Mouse (Mus musculus): Measurements from ENCODE around the gene Cdipt.

DNA sequence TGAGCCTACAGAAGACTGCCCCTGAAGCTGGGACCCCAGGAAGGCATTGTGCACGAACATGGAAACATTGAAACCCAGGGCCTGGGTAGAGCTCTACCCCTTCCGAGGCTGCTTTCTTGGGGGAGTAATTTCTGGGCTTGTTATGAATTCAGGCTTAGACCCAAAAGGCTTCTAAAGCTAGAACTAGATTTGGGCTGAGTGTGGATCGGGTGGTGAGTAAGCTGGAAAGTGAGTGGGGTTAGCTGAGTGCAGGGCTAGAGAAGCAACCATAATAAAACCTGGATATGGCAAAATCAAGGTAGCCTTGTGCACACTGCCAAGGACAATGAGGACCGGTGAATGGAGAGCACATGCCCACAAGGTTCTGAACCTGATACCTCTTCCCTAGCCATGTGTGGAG, 13.7 kb upstream of the Cdipt start:
- no peak for TF ChIP-seq CTCF (IDR thresholded peaks at IDR 0.05; ENCODE audit: extremely low read depth, insufficient read depth, insufficient read length, insufficient replicate concordance)
- TF ChIP-seq POLR2A (IDR thresholded peaks at IDR 0.05; ENCODE audit: low read depth, low read length), result no peak
